Comparison of ENCODE assay signal across 32 mouse cellular contexts in genomic region chr5:125041578-125041977, GRCm38 (mm10). TPM values are rescaled to one million over a fixed set of nuclear protein-coding genes. Genes with fewer than 3 reads are reported as not detected.
A peak's percentile ranks its signal among the peaks of the same experiment; 100 is the strongest.
DNase-seq lines count a peak whose midpoint lies in the region; ATAC-seq and TF ChIP-seq lines count a peak whose summit lies in the region.
"Had no signal": no experiment of that assay in that cellular context is flagged by ENCODE, and none has a peak within 500 bp of the region (broad histone marks: within the 10 kb centered on the region; RNA-seq: fewer than 3 reads in every experiment).

No protein-coding gene starts in this region.

- H3K27me3 ChIP-seq in forebrain, embryonic 13.5 days: no peaks in the 10 kb centered on the region
- no peaks in the 10 kb centered on the region for H3K27me3 ChIP-seq in forebrain, embryonic 11.5 days (ENCODE audit: control insufficient read depth, insufficient read depth, low read length)
- no peaks in the 10 kb centered on the region for H3K27me3 ChIP-seq in lung, embryonic 16.5 days (ENCODE audit: control insufficient read depth, insufficient read depth, low read depth, low read length)
- no peaks in the 10 kb centered on the region for H3K27me3 ChIP-seq in splenic B cell, adult 2 months (ENCODE audit: control insufficient read depth, insufficient read depth, low read length, poor library complexity, severe bottlenecking)
- H3K27me3 ChIP-seq: CH12.LX; heart, embryonic 15.5 days; liver, embryonic 15.5 days; midbrain, embryonic 13.5 days; neural tube, embryonic 13.5 days had no signal

- H3K4me3 ChIP-seq in forebrain, embryonic 13.5 days: no peak overlapping the region
- no peak overlapping the region for H3K4me3 ChIP-seq in forebrain, embryonic 11.5 days (ENCODE audit: low read depth, low read length)
- H3K4me3 ChIP-seq in layer of hippocampus, adult 2 months: no peak overlapping the region
- no peak overlapping the region for H3K4me3 ChIP-seq in lung, embryonic 16.5 days (ENCODE audit: low read length)
- H3K4me3 ChIP-seq in lung, adult 2 months (replicated peaks; ENCODE audit: extremely low read depth, low read depth, low read length): no peak overlapping the region
- H3K4me3 ChIP-seq: erythroblast, embryonic 14.5 days; heart, embryonic 15.5 days; liver, embryonic 15.5 days; midbrain, embryonic 13.5 days; neural tube, embryonic 13.5 days had no signal

- TF ChIP-seq CTCF in layer of hippocampus, adult 2 months (conservative IDR thresholded peaks at IDR 0.05): no peak
- TF ChIP-seq CTCF in lung, adult 2 months (IDR thresholded peaks at IDR 0.05; ENCODE audit: insufficient read depth, low read length): no peak

- no peak for ATAC-seq in forebrain, embryonic 13.5 days
- no peak for ATAC-seq in forebrain, embryonic 11.5 days (replicated peaks; ENCODE audit: low FRiP score)
- ATAC-seq in lung, embryonic 16.5 days (ENCODE audit: low read depth): peak; percentile 19; the same call in 1 of the 2 replicates
- ATAC-seq in erythroid progenitor cell, adult 5-6 weeks (replicated peaks; ENCODE audit: low FRiP score, poor library complexity, severe bottlenecking): no peak
- ATAC-seq: activated CD4-positive, CD25-positive, alpha-beta regulatory T cell, adult 4 months; forebrain, embryonic 14.5 days; hindbrain, embryonic 16.5 days; lung, postnatal 0 days; midbrain, embryonic 13.5 days had no signal

- H3K9me3 ChIP-seq in forebrain, embryonic 13.5 days (replicated peaks): no peaks in the 10 kb centered on the region
- no peaks in the 10 kb centered on the region for H3K9me3 ChIP-seq in forebrain, embryonic 11.5 days (ENCODE audit: control insufficient read depth, low read length)
- no peaks in the 10 kb centered on the region for H3K9me3 ChIP-seq in lung, embryonic 16.5 days (ENCODE audit: control insufficient read depth, low read length)
- H3K9me3 ChIP-seq: heart, embryonic 15.5 days; liver, embryonic 15.5 days; midbrain, embryonic 13.5 days; neural tube, embryonic 13.5 days had no signal

- H3K4me1 ChIP-seq in forebrain, embryonic 13.5 days: peaks cover 21% of the 10 kb centered on the region
- peaks cover 10% of the 10 kb centered on the region; the same call in 1 of the 2 replicates for H3K4me1 ChIP-seq in forebrain, embryonic 11.5 days (replicated peaks; ENCODE audit: control insufficient read depth, insufficient read depth, low read length)
- no peaks in the 10 kb centered on the region for H3K4me1 ChIP-seq in lung, embryonic 16.5 days (replicated peaks; ENCODE audit: control insufficient read depth, insufficient read depth, low read length)
- no peaks in the 10 kb centered on the region for H3K4me1 ChIP-seq in lung, adult 2 months (ENCODE audit: control insufficient read depth, insufficient read depth, low read length)

- WGBS in forebrain, embryonic 13.5 days: 92% methylated on average over 9 of the region's 9 CpGs
- WGBS in forebrain, embryonic 11.5 days: 88% methylated on average over 9 of the region's 9 CpGs
- WGBS in lung, embryonic 16.5 days: 77% methylated on average over 9 of the region's 9 CpGs
- 82% methylated on average over 9 of the region's 9 CpGs for WGBS in lung, adult 2 months

- no peak overlapping the region for H3K9ac ChIP-seq in forebrain, embryonic 13.5 days
- no peak overlapping the region for H3K9ac ChIP-seq in forebrain, embryonic 11.5 days (ENCODE audit: low read length)
- no peak overlapping the region for H3K9ac ChIP-seq in lung, embryonic 16.5 days (ENCODE audit: low read length)
- H3K9ac ChIP-seq: heart, embryonic 15.5 days; liver, embryonic 15.5 days; midbrain, embryonic 13.5 days; neural tube, embryonic 13.5 days had no signal

- H3K27ac ChIP-seq in forebrain, embryonic 13.5 days: peak overlapping the region; percentile 10; the same call in 1 of the 2 replicates
- H3K27ac ChIP-seq in forebrain, embryonic 11.5 days (ENCODE audit: low read depth, low read length): no peak overlapping the region
- H3K27ac ChIP-seq in layer of hippocampus, adult 2 months: peak overlapping the region; percentile 10; the same call in 1 of the 2 replicates
- no peak overlapping the region for H3K27ac ChIP-seq in lung, embryonic 16.5 days (ENCODE audit: low read length)
- H3K27ac ChIP-seq: kidney, postnatal 0 days; liver, embryonic 15.5 days; macrophage; midbrain, embryonic 13.5 days; neural tube, embryonic 13.5 days had no signal

- no peak overlapping the region for H3K4me2 ChIP-seq in forebrain, embryonic 13.5 days
- H3K4me2 ChIP-seq in forebrain, embryonic 11.5 days (ENCODE audit: low read depth, low read length, severe bottlenecking): no peak overlapping the region
- H3K4me2 ChIP-seq in lung, embryonic 16.5 days (ENCODE audit: low read depth, low read length): no peak overlapping the region
- H3K4me2 ChIP-seq: heart, embryonic 15.5 days; liver, embryonic 15.5 days; midbrain, embryonic 13.5 days; neural tube, embryonic 13.5 days had no signal

- peaks cover 90% of the 10 kb centered on the region for H3K36me3 ChIP-seq in forebrain, embryonic 13.5 days (ENCODE audit: poor library complexity, severe bottlenecking)
- H3K36me3 ChIP-seq in forebrain, embryonic 11.5 days (ENCODE audit: control insufficient read depth, insufficient read depth, low read length): no peaks in the 10 kb centered on the region; the same call in 1 of the 2 replicates
- H3K36me3 ChIP-seq in lung, embryonic 16.5 days (ENCODE audit: control insufficient read depth, insufficient read depth, low read length): peaks cover 36% of the 10 kb centered on the region
- peaks cover 2% of the 10 kb centered on the region for H3K36me3 ChIP-seq in splenic B cell, adult 2 months (ENCODE audit: control insufficient read depth, insufficient read depth, low read length, poor library complexity, severe bottlenecking)

- no peak for DNase-seq in forebrain, embryonic 11.5 days (ENCODE audit: low spot score)
- DNase-seq in layer of hippocampus, adult 2 months (ENCODE audit: low spot score in 2 of 2): no peak
- DNase-seq in layer of hippocampus, postnatal 14 days (ENCODE audit: low spot score in 2 of 2): no peak
- DNase-seq in lung, adult 2 months: no peak
- peak; percentile 26 for DNase-seq in splenic B cell, adult 2 months (ENCODE audit: low read depth, low spot score)
- DNase-seq: adrenal gland, adult 2 months; adrenal gland, postnatal 36 days; cerebellum, adult 2 months; cerebellum, postnatal 14 days; kidney, adult 2 months; kidney, postnatal 4 days; left cerebral cortex, postnatal 4 days; liver; right cerebral cortex, postnatal 14 days; thymus, adult 18-20 months; thymus, postnatal 25 days had no signal

- no peak for TF ChIP-seq POLR2A in lung, adult 2 months (IDR thresholded peaks at IDR 0.05; ENCODE audit: borderline replicate concordance, extremely low read depth, low read depth, low read length)

RNA-seq across cellular contexts. Expression of gene Rflna, which starts 38.6 kb away (rescaled TPM):
- polyA plus RNA-seq in forebrain, embryonic 13.5 days (2015; fragmentation: Nextera tagmentation; extraction: Ambion mirVana): 2.7 and 3.5 TPM in 2 replicates
- 4.5 and 6.0 TPM in 2 replicates for polyA plus RNA-seq in forebrain, embryonic 11.5 days (2014; fragmentation: Nextera tagmentation; extraction: Ambion mirVana)
- under 1 TPM; 0.44 to 0.83 TPM for total RNA-seq in layer of hippocampus, adult 2 months (2021)
- total RNA-seq in layer of hippocampus, postnatal 14 days (2021): 1 to 10 TPM in 1 of 2 experiments, under 1 TPM in 1; 0.97 to 1.6 TPM
- polyA plus RNA-seq in lung, embryonic 16.5 days (2015; fragmentation: Nextera tagmentation; extraction: Ambion mirVana): 6.7 and 6.8 TPM in 2 replicates
- 20.2 and 26.0 TPM in 2 replicates for polyA plus RNA-seq in lung, adult 2 months (2012; rRNA removed)
- not detected in 2 replicates for total RNA-seq in erythroid progenitor cell, adult 5-6 weeks (2015; ENCODE audit: low replicate concordance)
- not detected in 2 replicates for total RNA-seq in erythroid progenitor cell, adult 5-6 weeks (2017; ENCODE audit: low replicate concordance)
- total RNA-seq: megakaryocyte-erythroid progenitor cell, adult 5-6 weeks had no signal
- polyA plus RNA-seq: erythroblast, embryonic 14.5 days; macrophage had no signal

Comparison
In these comparisons a context has a peak if more than half of its experiments do, and no peak if none do; other contexts are left out.
1. H3K27ac ChIP-seq: peak in forebrain, embryonic 13.5 days (single experiment) and layer of hippocampus, adult 2 months (single experiment); none in forebrain, embryonic 11.5 days (single experiment) and lung, embryonic 16.5 days (single experiment).